Mouse (Mus musculus): ENCODE measurements around the gene Sorl1.

- TF ChIP-seq CTCF (IDR thresholded peaks at IDR 0.05; ENCODE audit: low read depth) (no peak), EP300 (IDR thresholded peaks at IDR 0.05; ENCODE audit: low read depth) (no peak)
Observed at GRCm38 (mm10) chr9:42138248-42138858, 14.3 kb upstream of the Sorl1 start.
